Mouse (Mus musculus) heart, postnatal 0 days (tissue): Measurements from ENCODE around the gene Cdk14. TPM values are rescaled to one million over a fixed set of nuclear protein-coding genes. Genes with fewer than 3 reads are reported as not detected.

Source experiments
- ATAC-seq: fragments of 200-750 bp; cut with Nextera tagmentation; 2 replicates; pipeline ENCODE4 v1.8.0; 2017; ENCODE audit warnings: low read depth, moderate number of reproducible peaks, moderate library complexity; ENCODE audit not compliant: insufficient read depth
- DNase-seq: peaks from one replicate; pipeline ENCODE4 v3.0.0-alpha.2; 2016; ENCODE audit warnings: low spot score
- H3K27ac ChIP-seq: fragments of 300-500 bp; sonication (generic); 2 replicates; pipeline ENCODE4 v1.5.1; 2014; ENCODE audit warnings: low read depth, mild to moderate bottlenecking
- H3K27me3 ChIP-seq: fragments of 300-500 bp; sonication (generic); 2 replicates; pipeline ENCODE4 v1.6.1; 2014; ENCODE audit warnings: low read length, mixed read lengths; ENCODE audit not compliant: control insufficient read depth, insufficient read depth
- H3K36me3 ChIP-seq: fragments of 300-500 bp; sonication (generic); replicated peaks from 2 replicates; pipeline ENCODE4 v1.6.1; 2014; ENCODE audit warnings: low read length, mixed read lengths; ENCODE audit not compliant: control insufficient read depth, insufficient read depth
- H3K4me1 ChIP-seq: fragments of 300-500 bp; sonication (generic); 2 replicates; pipeline ENCODE4 v1.6.1; 2014; ENCODE audit warnings: antibody characterized with exemption; ENCODE audit not compliant: control insufficient read depth, insufficient read depth
- H3K4me2 ChIP-seq: fragments of 300-500 bp; sonication (generic); 2 replicates; pipeline ENCODE4 v1.6.1; 2014; ENCODE audit warnings: low read depth, mild to moderate bottlenecking, low read length, moderate library complexity
- H3K4me3 ChIP-seq: fragments of 300-500 bp; sonication (generic); 2 replicates; pipeline ENCODE4 v1.5.1; 2014; ENCODE audit warnings: low read depth, low read length
- H3K9ac ChIP-seq: fragments of 300-500 bp; sonication (generic); replicated peaks from 2 replicates; pipeline ENCODE4 v1.6.1; 2014; ENCODE audit warnings: low read depth, low read length, mixed read lengths
- H3K9me3 ChIP-seq: fragments of 300-500 bp; sonication (generic); replicated peaks from 2 replicates; pipeline ENCODE4 v1.6.1; 2016; ENCODE audit warnings: low read length; ENCODE audit not compliant: control insufficient read depth
- CTCF ChIP-seq: IDR thresholded peaks from 2 replicates; pipeline ENCODE4 v1.5.1; 2016; ENCODE audit warnings: antibody characterized with exemption, control low read depth, low read depth
- EP300 ChIP-seq: IDR thresholded peaks from 2 replicates; pipeline ENCODE4 v1.6.1; 2016; ENCODE audit warnings: antibody characterized with exemption, low read depth
- WGBS: fragments of 180-500 bp; shearing (Covaris S2); extraction: QIAGEN DNeasy Blood & Tissue Kit; methylation state at CpG from one replicate; pipeline ENCODE4 v1.1.7; 2014; 5-methylcytosine and 5-hydroxymethylcytosine counted together
- polyA plus RNA-seq: library from polyadenylated mRNA; unstranded; fragments of >200 nt; fragmentation: Nextera tagmentation; extraction: Ambion mirVana; gene quantifications from 2 replicates; pipeline ENCODE4 v1.2.1, GENCODE M21; 2015
- total RNA-seq: library from RNA; depleted of rRNA; stranded (reverse); fragments of >200 nt; gene quantifications from 2 replicates; pipeline ENCODE4 v1.2.3, GENCODE M21; 2014; ENCODE audit warnings: low replicate concordance

Cdk14 gene
- total and polyA plus RNA-seq, 2 experiments from 2014 or later: 5.8 to 17.5 TPM

DNA sequence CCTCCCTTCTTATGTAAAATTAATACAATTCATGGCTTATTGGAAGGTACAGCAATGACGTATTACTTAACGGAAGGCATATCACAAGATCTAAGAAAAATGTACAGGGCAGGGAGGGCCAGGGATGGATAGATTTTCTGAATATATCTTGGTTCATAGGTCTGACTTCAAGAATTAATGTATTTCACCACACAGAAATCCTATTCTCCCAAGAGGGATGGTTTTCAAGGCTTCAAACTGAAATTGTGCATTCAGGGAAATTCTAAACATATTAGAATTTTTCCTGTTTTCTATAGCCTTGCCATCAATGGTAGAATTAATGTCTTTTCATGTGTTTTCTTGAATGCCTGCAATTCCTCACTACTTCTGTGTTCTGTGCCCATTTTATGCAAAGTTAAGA lies 593.2 kb downstream of the Cdk14 start:
- Histone ChIP-seq H3K4me1 (no peaks in the 10 kb centered on the region), H3K27ac (no peak overlapping the region), H3K4me2 (no peak overlapping the region), H3K36me3 (no peaks in the 10 kb centered on the region), H3K9ac (no peak overlapping the region), H3K4me3 (no peak overlapping the region), H3K27me3 (no peaks in the 10 kb centered on the region), H3K9me3 (no peaks in the 10 kb centered on the region)
- WGBS: 86% methylated on average over 2 of the region's 2 CpGs
- TF ChIP-seq CTCF: no peak
- no peak for TF ChIP-seq EP300
- ATAC-seq (no peak), DNase-seq (no peak)

DNA sequence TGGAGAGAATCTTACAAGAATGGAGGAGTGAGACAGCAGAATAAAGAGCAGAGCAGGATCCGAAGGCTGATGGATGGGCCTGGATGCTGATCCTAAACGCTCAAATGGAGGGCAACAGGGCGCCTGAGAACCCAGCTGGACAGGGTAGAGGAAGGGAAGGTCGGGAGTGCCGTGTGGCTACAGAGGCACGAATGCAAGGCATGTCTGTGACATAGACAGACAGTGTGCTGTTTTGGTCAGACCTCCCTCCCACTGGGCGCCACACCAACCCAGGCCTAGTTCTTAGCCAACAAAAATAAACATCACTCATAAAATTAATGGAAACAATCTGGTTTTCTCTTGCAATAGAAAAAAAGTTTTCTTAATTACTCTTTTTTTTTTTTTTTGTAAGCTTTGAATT lies 594.2 kb downstream of the Cdk14 start:
- Histone ChIP-seq H3K9me3 (no peaks in the 10 kb centered on the region), H3K4me1 (no peaks in the 10 kb centered on the region), H3K4me2 (no peak overlapping the region), H3K36me3 (no peaks in the 10 kb centered on the region), H3K27ac (no peak overlapping the region), H3K9ac (no peak overlapping the region), H3K4me3 (no peak overlapping the region), H3K27me3 (no peaks in the 10 kb centered on the region)
- no peak for ATAC-seq
- WGBS: 74% methylated on average over 7 of the region's 7 CpGs
- no peak for DNase-seq
- no peak for TF ChIP-seq EP300
- no peak for TF ChIP-seq CTCF

DNA sequence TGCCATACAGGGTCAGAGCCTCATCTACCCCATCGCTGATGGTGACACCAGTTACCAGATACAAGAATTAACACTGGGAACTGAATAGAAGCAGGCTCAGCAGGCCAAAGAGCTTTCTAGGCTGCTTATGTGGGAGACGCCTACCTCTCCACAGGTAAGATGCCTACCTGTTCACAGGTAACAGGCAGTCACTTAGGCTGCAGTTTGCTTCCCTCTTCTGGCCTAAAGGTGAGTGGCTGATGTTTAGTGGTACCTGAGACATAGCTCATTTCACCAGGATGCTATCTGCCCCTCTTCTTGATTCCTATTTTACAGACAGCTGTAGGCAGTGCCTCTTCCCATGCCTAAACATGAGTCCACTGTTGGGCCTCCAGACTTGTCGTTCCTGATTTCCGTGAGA lies 595.0 kb downstream of the Cdk14 start:
- no peak for TF ChIP-seq CTCF
- no peak for TF ChIP-seq EP300
- no peaks in the 10 kb centered on the region for H3K27me3 ChIP-seq
- no peak overlapping the region for H3K4me2 ChIP-seq
- no peaks in the 10 kb centered on the region for H3K9me3 ChIP-seq
- no peak overlapping the region for H3K4me3 ChIP-seq
- no peaks in the 10 kb centered on the region for H3K36me3 ChIP-seq
- WGBS: 96% methylated on average over 4 of the region's 4 CpGs
- H3K4me1 ChIP-seq: no peaks in the 10 kb centered on the region
- no peak for DNase-seq
- ATAC-seq: no peak
- H3K27ac ChIP-seq: no peak overlapping the region
- H3K9ac ChIP-seq: no peak overlapping the region

DNA sequence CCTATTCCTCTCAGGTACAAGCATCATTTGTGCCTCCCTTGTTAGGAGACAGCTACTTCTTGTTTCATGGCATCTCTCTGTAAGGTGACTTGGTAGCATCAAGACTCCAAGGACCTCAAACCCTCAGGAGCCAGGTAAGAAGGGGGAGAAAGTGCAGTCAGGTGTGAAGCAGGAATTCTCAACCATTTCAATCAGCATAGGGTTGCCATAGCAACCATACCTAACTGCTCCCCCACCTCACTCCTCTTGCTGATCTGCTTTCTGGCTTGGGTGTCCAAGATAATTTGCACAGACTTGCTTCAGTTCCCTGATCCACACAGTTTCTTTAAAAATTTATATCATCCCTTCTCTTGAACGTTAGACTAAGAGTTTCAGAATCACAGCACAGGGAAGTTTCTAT lies 595.9 kb downstream of the Cdk14 start:
- DNase-seq: no peak
- no peaks in the 10 kb centered on the region for H3K36me3 ChIP-seq
- no peak overlapping the region for H3K4me2 ChIP-seq
- 63% methylated on average over 1 of the region's 1 CpGs for WGBS
- no peak overlapping the region for H3K4me3 ChIP-seq
- no peaks in the 10 kb centered on the region for H3K27me3 ChIP-seq
- no peak for TF ChIP-seq EP300
- no peak for TF ChIP-seq CTCF
- no peak for ATAC-seq
- H3K4me1 ChIP-seq: no peaks in the 10 kb centered on the region
- H3K27ac ChIP-seq: no peak overlapping the region
- no peaks in the 10 kb centered on the region for H3K9me3 ChIP-seq
- H3K9ac ChIP-seq: no peak overlapping the region

DNA sequence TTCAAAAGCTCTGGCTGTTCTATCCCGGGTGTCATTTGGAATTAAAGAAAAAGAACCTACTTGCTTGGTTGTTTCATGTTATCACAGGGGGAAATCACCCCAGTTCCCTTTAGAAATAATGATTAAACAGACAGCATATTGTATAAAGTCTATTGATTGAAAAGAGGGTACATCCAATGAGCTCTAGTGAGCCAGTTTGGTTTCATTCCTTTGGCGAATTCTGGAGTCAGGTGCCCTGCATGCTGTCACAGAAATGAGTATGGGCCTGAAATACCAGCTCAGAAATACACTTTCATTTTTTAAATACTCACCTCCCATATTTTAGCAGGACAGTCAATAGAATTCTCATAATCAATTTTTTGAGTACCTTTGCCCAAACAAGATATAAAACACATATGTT lies 598.1 kb downstream of the Cdk14 start:
- no peak for ATAC-seq
- TF ChIP-seq CTCF: no peak
- no peak for TF ChIP-seq EP300
- H3K36me3 ChIP-seq: no peaks in the 10 kb centered on the region
- H3K4me2 ChIP-seq: no peak overlapping the region
- no peaks in the 10 kb centered on the region for H3K4me1 ChIP-seq
- H3K4me3 ChIP-seq: no peak overlapping the region
- no peak overlapping the region for H3K27ac ChIP-seq
- no peak for DNase-seq
- no peak overlapping the region for H3K9ac ChIP-seq
- 65% methylated on average over 2 of the region's 2 CpGs for WGBS
- H3K27me3 ChIP-seq: no peaks in the 10 kb centered on the region
- H3K9me3 ChIP-seq: no peaks in the 10 kb centered on the region

DNA sequence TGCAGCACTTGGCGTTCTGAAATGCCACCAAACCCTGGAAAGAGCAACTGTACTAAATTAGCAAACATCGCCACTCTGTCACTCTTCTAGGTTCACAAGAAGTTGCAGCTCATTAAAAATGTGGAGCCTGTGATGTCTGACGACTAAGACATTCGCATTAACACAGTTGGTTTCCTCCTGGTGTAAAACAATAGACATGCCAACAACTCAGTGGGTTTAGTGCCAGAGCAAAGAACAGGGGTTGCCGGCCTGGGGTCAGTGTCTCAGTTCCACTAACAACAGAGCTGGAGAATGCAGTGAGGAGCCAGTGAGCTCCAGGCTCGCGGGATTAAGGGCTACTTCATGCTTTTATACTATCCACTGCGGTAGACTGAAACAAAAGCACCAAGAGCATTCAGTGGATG lies 598.7 kb downstream of the Cdk14 start:
- Histone ChIP-seq H3K27ac (no peak overlapping the region), H3K9me3 (no peaks in the 10 kb centered on the region), H3K4me1 (no peaks in the 10 kb centered on the region), H3K9ac (no peak overlapping the region), H3K4me3 (no peak overlapping the region), H3K4me2 (no peak overlapping the region), H3K27me3 (no peaks in the 10 kb centered on the region), H3K36me3 (no peaks in the 10 kb centered on the region)
- DNase-seq (no peak), ATAC-seq (no peak)
- 58% methylated on average over 8 of the region's 8 CpGs for WGBS
- TF ChIP-seq EP300: no peak
- TF ChIP-seq CTCF: no peak
